Mouse (Mus musculus): ENCODE measurements around the gene Uvrag. TPM values are rescaled to one million over a fixed set of nuclear protein-coding genes. Genes with fewer than 3 reads are reported as not detected.
A peak's percentile ranks its signal among the peaks of the same experiment; 100 is the strongest.

Gene Uvrag
- total RNA-seq (2015; ENCODE audit: low replicate concordance) (8.4 and 8.5 TPM in 2 replicates), total RNA-seq (2017; ENCODE audit: low replicate concordance) (6.6 and 9.3 TPM in 2 replicates)

- ATAC-seq (replicated peaks; ENCODE audit: low FRiP score, poor library complexity, severe bottlenecking), result peak; percentile 97
Observed at GRCm38 (mm10) chr7:99140984-99141918, at the start of gene Uvrag. Gene Uvrag, minus strand, starts transcription at chr7:99141141.

DNA sequence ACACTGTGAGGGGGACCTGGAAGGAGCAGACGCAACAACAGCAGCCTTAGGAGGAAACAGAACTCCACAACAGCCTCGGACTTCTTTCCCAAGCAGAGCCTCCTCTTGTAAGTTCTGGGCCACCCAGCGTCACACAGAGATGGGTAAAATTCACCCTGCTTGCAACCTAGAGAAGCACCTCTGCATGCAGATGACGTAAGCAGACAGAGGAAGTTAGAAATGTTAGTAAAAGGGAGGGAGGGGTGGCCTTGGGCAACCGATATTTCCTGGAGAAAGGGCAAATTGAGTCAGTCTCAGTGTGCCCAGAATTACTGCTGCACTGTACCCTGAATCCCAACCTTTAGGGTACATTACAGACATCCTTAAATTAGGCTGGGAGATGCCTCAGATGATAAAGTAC is 48.9 kb upstream of the Uvrag start:
- ATAC-seq (replicated peaks; ENCODE audit: low FRiP score, poor library complexity, severe bottlenecking), result no peak

DNA sequence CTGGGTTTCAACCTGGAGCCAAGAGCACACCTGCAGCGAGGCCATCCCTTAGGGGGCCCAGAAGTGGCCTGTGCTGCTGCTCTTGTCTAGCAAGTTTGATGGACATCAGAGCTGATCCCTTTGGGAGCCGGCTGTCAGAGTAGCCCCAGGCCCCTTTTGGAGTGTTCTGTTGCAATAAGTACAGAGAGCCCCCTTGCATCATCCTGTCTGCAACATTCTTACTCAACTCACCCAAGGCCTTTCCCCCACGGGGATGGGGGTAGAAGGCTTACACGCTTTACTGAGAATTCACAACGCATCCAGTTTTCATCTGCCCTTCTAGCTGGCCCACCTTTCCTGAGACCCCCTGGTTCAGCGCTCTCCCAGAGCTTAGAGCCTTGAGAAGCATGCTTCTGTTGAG is 47.7 kb upstream of the Uvrag start:
- ATAC-seq (replicated peaks; ENCODE audit: low FRiP score, poor library complexity, severe bottlenecking), result no peak

DNA sequence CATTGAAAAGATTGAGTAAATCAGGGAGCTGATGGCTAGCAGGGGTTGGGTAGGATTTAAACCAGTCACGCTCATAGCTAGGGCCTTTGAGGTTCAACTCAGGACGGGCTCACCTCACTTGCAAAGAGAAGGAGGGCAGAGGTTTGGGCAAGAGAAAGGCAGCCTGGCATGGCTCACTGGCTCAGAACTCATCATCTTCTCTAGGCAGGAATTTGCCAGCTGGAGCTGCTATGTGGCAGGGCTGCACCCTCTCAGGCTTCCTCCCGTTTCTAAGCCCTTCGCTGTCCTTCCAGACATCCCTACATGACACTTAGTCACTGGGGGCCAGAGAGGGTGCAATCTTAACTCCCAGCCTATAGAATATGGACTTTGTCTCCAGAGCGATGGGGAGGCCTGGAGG is 46.5 kb upstream of the Uvrag start:
- ATAC-seq (replicated peaks; ENCODE audit: low FRiP score, poor library complexity, severe bottlenecking), result no peak

- ATAC-seq (replicated peaks; ENCODE audit: low FRiP score, poor library complexity, severe bottlenecking), result no peak
Observed at GRCm38 (mm10) chr7:99185405-99185804, 44.5 kb upstream of the Uvrag start.

GRCm38 (mm10) chr7:99183751-99184150 is 42.8 kb upstream of the Uvrag start:
- no peak for ATAC-seq (replicated peaks; ENCODE audit: low FRiP score, poor library complexity, severe bottlenecking)

DNA sequence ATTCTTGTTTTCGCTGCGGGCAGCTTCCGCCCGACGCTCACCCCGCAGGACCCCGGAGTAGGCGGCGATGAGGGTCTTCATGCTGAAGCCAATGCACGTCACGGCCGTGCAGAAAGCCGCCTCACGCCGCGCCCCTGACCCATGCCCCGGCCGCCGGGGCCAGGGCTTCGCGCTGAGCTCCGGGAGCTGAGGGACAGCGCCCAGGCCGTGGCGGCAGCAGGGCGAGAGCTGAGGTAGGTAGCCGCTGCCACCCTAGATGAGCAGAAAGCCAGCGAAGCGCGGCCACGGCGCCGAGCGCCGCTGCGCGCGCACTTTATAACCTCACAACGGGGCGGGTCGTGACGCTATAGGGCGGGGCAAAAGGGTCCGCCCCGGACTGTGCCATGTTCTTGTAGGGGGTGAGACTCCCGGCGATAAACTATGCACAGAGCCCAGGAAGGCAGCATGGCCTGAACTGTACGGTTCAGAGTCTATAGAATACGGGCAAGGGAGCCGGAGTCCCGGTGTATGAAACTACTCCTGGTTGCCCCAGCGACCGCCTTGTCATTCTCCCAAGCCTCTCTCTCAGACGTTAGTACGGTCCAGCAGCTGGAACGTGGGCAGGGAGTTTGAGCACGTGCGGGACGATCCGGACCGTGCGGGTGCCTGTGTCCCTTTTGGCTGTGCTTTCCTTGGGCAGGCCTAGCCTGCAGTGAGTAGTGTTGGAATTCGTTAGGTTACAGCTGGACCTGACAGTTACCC is 41.7 kb upstream of the Uvrag start, which contains the start of gene Dgat2:
Gene Dgat2, minus strand, starts transcription at position 288 of the 741 bp plus-strand sequence.
- peak; percentile 67 for ATAC-seq (replicated peaks; ENCODE audit: low FRiP score, poor library complexity, severe bottlenecking)

GRCm38 (mm10) chr7:99181619-99182431 is 40.9 kb upstream of the Uvrag start:
- ATAC-seq (replicated peaks; ENCODE audit: low FRiP score, poor library complexity, severe bottlenecking), result no peak

DNA sequence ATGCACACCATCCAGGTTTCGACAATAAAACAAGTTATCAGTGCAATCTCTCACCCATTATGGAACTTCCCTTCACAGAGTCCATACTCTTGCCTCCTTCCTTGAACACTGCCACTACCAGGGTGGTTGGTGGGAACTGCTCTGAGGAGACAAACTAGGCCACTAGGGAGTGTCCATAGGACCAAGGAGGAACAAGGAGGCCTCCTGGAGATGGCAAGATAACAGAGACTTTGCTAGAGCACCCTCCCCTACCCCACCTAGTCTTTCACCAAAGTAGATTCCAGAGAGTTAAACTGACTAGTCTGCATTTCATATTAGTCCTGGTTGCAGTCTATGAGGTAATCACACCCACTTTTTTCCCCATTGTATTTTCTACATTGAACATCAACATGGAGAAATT is 39.2 kb upstream of the Uvrag start:
- no peak for ATAC-seq (replicated peaks; ENCODE audit: low FRiP score, poor library complexity, severe bottlenecking)

DNA sequence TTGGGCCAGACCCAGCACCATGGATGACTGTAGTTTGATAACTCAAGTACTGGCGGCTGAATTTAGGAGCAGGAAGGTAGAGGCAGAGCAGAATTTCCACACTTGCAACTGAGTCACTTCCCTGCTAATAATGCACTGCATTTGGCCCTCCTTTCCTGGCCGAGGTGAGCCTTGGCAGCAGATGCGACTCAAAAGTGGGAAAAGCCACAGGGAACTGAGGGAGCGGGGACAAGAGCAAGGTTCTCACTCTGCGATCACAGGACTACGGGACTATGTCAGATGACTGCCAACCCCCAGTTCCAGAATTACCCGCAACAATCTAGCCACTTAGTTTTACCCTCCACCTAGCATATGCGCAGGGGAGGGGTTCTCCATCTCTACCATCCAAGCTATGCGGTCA is 38.3 kb upstream of the Uvrag start:
- ATAC-seq (replicated peaks; ENCODE audit: low FRiP score, poor library complexity, severe bottlenecking), result no peak

DNA sequence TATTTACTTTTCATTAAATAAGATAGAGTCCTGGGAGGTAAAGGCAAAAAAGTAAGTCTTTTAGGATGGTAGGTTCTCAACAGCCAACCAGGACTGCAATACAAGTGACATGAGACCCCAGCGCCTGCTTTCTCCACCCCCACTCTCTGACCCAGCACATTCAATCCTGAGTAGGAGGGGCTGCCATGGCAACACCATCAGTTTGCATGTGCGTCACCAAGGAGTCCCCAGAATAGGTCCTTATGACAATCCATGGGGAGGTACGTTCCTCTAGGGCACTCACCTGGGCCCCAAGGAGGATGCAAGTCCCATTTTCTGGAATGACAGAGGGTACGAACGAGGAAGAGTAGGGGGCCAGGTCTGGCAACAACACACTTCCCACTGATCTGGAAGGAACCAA is 36.4 kb upstream of the Uvrag start:
- ATAC-seq (replicated peaks; ENCODE audit: low FRiP score, poor library complexity, severe bottlenecking), result no peak

- ATAC-seq (replicated peaks; ENCODE audit: low FRiP score, poor library complexity, severe bottlenecking), result no peak
Observed at GRCm38 (mm10) chr7:99175666-99176065, 34.7 kb upstream of the Uvrag start.

GRCm38 (mm10) chr7:99175118-99175517 is 34.2 kb upstream of the Uvrag start:
- ATAC-seq (replicated peaks; ENCODE audit: low FRiP score, poor library complexity, severe bottlenecking), result no peak

- no peak for ATAC-seq (replicated peaks; ENCODE audit: low FRiP score, poor library complexity, severe bottlenecking)
Observed at GRCm38 (mm10) chr7:99174006-99174405, 33.1 kb upstream of the Uvrag start.

DNA sequence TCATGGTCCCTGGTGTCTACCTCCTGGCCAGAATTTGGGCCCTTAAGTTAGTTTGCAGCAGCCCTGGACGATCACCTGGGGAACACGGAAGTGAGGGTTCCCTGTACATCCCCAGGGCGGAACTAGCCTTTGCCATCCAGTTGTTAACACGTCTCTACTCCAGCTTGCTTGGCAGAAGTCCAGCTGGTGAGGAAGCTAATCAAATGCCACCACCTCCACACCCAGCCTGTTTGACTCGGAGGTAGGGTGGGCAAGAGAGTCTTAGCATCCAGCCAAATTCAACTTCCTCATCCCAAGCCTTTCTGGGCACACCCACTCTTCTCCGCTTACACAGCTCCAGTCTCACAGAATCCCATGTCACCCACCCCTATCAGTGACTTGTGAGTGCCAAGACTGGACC is 32.0 kb upstream of the Uvrag start:
- ATAC-seq (replicated peaks; ENCODE audit: low FRiP score, poor library complexity, severe bottlenecking), result no peak

DNA sequence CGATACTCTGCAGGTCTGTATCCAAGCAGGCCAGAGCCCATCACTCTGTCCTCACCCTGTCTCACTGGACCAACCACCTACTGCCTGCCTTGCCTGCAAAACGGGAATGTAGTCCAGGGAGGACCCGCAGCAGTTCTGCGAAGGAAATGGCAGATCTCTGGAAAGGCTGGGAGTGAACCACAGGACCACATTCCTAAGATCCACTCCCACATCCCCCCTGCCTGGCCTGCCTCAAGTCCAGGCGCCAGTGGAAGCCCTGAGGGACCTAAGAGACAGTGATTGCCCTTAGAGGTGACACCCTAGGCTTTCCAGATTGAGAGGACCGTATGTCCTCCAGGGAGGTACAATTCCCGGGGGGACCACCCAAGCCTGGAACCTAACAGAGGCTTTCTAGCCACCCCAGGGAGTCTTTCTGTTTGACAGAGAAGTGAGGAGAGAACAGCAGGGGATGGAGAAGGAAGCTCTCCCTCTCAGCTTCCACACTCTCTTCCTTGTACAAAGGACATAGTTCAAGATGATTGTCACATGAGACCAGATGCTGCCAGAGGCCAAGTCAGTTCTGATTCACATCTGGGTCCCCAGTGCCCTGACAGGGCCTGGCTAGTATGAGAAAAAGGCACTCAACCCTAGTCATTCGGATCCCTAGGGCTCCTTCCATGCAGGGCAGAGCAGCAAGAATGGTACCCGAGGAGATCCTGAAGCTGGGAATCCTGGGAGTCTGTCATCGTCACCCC is 31.0 kb upstream of the Uvrag start:
- ATAC-seq (replicated peaks; ENCODE audit: low FRiP score, poor library complexity, severe bottlenecking), result no peak

- no peak for ATAC-seq (replicated peaks; ENCODE audit: low FRiP score, poor library complexity, severe bottlenecking)
Observed at GRCm38 (mm10) chr7:99170519-99170918, 29.6 kb upstream of the Uvrag start.

DNA sequence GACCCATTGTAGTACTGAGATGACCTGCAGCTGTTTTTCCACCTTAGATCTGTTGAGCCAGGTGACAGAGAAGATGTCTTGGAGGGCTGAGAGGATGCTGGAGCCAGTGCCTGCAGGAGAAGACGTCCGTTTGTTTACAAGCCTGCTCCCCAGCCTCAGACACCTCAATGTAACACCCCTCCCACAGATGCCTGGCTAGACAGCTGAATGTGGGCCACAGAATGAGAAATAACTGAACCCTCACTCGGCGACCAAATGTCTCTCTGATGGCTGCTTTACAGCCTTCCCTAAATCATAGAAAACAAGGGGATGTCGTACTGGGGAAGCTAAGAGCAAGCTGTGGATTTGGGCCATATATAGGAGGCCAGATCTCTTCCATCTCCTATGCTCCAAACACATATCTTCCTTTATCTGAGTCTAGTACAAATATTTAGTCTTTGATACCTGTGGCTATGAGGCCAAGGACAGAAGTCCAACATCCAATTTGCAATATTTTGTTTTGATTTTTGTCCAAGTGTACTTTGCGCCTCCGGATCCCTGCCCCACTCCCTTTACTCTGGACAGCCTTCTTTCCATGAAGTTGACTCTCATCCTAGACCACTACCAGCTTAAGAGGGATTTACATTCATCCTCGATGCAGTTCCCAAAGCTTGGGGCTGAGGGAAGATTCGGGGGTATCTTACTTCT is 28.9 kb upstream of the Uvrag start:
- no peak for ATAC-seq (replicated peaks; ENCODE audit: low FRiP score, poor library complexity, severe bottlenecking)

- ATAC-seq (replicated peaks; ENCODE audit: low FRiP score, poor library complexity, severe bottlenecking), result no peak
Observed at GRCm38 (mm10) chr7:99168756-99169155, 27.8 kb upstream of the Uvrag start.
